Comparison of ENCODE assay signal across 8 mouse cellular contexts in genomic region chr6:52936995-52937394, GRCm38 (mm10).
DNase-seq lines count a peak whose midpoint lies in the region; ATAC-seq and TF ChIP-seq lines count a peak whose summit lies in the region.

No protein-coding gene starts in this region.

- ATAC-seq in lung, embryonic 14.5 days (ENCODE audit: insufficient read depth) = peak; percentile 65

- H3K4me3 ChIP-seq in lung, embryonic 14.5 days (ENCODE audit: low read depth, low read length) = no peak overlapping the region

- 38% methylated on average over 10 of the region's 10 CpGs for WGBS in lung, embryonic 14.5 days

- H3K4me2 ChIP-seq in lung, embryonic 14.5 days = peak overlapping the region; percentile 32; the same call in 1 of the 2 replicates

- no peaks in the 10 kb centered on the region for H3K36me3 ChIP-seq in lung, embryonic 14.5 days (ENCODE audit: insufficient read depth)

- no peaks in the 10 kb centered on the region for H3K27me3 ChIP-seq in lung, embryonic 14.5 days (ENCODE audit: insufficient read depth, low read length)

- DNase-seq in cerebellum, adult 11 months = peak; percentile 41
- no peak for DNase-seq in cerebellum, adult 11-12 months
- peak; percentile 43 to 58 for DNase-seq in left cerebral cortex, adult 18-20 months (ENCODE audit: low spot score in 2 of 2)
- DNase-seq in left cerebral cortex, adult 9 months (ENCODE audit: low spot score in 2 of 2) = no peak
- DNase-seq in gastrocnemius, postnatal 10 days = peak; percentile 77
- DNase-seq in lung, embryonic 14.5 days = peak; percentile 92
- DNase-seq in embryo, embryonic 9.5 days (ENCODE audit: extremely low spot score) = no peak
- no peak for DNase-seq in neural tube, embryonic 10.5 days (ENCODE audit: extremely low spot score, low spot score)

- peaks cover 3% of the 10 kb centered on the region; the same call in 1 of the 2 replicates for H3K4me1 ChIP-seq in lung, embryonic 14.5 days (ENCODE audit: insufficient read depth)

- no peaks in the 10 kb centered on the region for H3K9me3 ChIP-seq in lung, embryonic 14.5 days (ENCODE audit: low read depth, low read length)

- TF ChIP-seq CTCF in lung, embryonic 14.5 days (IDR thresholded peaks at IDR 0.05; ENCODE audit: low read depth) = no peak

- no peak overlapping the region; the same call in 1 of the 2 replicates for H3K9ac ChIP-seq in lung, embryonic 14.5 days

- H3K27ac ChIP-seq in lung, embryonic 14.5 days (ENCODE audit: low read depth) = no peak overlapping the region

Comparison
In these comparisons a context has a peak if more than half of its experiments do, and no peak if none do; other contexts are left out.
1. DNase-seq: peak in cerebellum, adult 11 months (single experiment), left cerebral cortex, adult 18-20 months (2 of 2), gastrocnemius, postnatal 10 days (single experiment) and lung, embryonic 14.5 days (single experiment); none in cerebellum, adult 11-12 months (single experiment), left cerebral cortex, adult 9 months (0 of 2), embryo, embryonic 9.5 days (single experiment) and neural tube, embryonic 10.5 days (single experiment).